Mouse (Mus musculus): ENCODE data around the gene Thegl.

DNA sequence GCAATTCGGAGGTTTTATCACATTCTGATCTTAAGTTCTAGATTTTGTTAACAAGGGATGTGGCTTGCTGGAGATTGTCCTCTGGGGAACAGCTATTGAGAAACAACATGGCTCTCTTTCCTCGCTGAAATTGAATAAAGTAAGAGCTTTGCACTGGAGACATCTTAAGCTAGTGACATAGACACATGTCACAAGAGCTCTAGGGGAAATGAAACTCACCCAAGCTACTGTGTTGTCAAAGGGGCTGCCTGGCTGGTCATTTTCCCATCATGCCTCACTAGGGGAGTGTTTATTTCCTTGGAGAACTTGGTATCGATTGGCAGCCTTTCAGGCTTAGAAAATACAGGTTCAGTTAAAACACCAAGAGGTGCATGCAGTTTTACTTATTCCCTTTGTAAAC lies 2.7 kb upstream of the Thegl start:
- TF ChIP-seq TAL1 (IDR thresholded peaks at IDR 0.05; ENCODE audit: low read length) (no peak), GATA1 (IDR thresholded peaks at IDR 0.05; ENCODE audit: low read length) (no peak)

All from erythroblast, embryonic 14.5 days (primary cell).